Mouse (Mus musculus) cerebellum, adult 11 months (tissue): ENCODE data around the gene Oxt.

ENCODE experiments used
- DNase-seq: peaks from one replicate; pipeline ENCODE4 v3.0.0; 2022

Gene Oxt

GRCm38 (mm10) chr2:130575873-130576272, at the start of gene Oxt:
TSS of gene Oxt (plus strand) at chr2:130576173.
- no peak for DNase-seq

DNA sequence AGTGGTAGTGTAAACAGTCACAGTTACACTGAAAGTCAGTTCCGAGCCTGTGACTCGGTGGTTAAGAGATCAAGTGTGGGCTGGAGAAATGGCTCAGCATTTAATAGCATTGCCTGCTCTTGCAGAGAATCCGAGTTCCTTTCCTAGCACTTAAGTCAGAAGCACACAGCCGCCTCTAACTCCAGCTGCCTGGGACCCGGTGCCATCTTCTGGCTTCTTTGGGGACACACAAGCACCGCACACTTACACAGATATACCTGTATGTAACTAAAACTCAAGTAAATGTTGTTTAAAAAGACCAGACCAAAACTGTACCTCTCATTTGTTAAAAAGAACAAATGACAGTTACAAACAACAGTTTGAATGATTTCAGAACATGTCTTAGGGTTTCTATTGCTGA, 47.5 kb upstream of the Oxt start:
- DNase-seq, result no peak

- DNase-seq, result no peak
These were observed 46.7 kb upstream of the Oxt start for GRCm38 (mm10) chr2:130529290-130529689.

- no peak for DNase-seq
These were observed 46.0 kb upstream of the Oxt start for GRCm38 (mm10) chr2:130529925-130530324.

- no peak for DNase-seq
These were observed 43.8 kb upstream of the Oxt start for GRCm38 (mm10) chr2:130532201-130532600.

DNA sequence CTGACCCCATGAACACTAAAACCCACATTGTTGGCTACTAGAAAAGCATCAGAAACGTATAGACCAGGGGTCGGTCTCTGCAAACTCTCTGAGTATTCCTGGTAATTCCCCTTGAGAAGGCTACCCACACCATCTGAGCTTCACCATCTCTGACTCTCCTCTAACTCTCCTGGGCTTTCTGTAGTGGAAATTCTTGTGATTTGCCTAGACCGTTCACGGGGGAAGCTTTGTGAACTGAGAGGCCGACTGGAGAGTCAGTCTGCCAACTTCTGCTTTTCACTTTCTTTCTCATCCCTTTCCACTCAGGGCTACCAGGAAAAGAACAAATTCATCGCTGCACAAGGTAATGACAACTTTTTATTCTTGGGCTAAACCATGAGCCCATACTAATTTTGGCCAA, 41.0 kb upstream of the Oxt start:
- DNase-seq, result no peak

DNA sequence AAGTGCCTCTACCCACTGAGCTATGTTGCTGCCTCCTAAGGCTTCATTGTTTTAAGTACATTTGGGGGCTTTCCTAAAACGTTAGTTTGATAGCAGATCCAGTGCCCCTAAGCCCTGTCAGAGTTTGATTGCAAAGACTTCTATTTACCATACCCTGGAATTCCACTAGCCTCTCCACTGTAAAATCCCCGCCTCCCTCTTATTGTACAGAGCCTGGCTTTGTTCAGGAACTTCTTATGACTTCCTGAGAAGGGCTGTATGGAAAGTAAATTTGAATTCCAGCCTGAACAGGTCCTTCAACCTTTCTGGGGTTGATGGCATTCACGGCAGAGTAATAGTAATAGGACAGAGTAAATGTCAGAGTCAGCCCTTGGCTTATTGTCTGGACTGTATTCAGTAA, 39.1 kb upstream of the Oxt start:
- DNase-seq, result no peak

GRCm38 (mm10) chr2:130538876-130539546, 37.0 kb upstream of the Oxt start:
- DNase-seq, result no peak

DNA sequence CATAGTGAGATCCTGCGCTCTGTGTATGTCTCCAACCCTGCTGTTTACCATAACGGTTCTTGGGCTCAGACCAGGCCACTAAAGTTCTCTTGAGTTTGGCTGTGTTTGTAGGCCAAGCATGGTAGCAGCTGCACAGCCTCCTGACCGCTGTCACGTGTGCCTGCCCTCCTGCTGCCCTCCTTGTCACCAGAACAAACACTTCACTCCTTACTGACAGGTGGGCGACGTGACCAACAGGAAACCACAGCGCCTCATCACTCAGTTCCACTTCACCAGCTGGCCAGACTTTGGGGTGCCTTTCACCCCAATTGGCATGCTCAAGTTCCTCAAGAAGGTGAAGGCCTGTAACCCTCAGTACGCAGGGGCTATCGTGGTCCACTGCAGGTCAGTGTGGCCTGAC, 35.7 kb upstream of the Oxt start:
- DNase-seq, result no peak

GRCm38 (mm10) chr2:130546957-130547356, 29.0 kb upstream of the Oxt start:
- DNase-seq, result no peak

DNA sequence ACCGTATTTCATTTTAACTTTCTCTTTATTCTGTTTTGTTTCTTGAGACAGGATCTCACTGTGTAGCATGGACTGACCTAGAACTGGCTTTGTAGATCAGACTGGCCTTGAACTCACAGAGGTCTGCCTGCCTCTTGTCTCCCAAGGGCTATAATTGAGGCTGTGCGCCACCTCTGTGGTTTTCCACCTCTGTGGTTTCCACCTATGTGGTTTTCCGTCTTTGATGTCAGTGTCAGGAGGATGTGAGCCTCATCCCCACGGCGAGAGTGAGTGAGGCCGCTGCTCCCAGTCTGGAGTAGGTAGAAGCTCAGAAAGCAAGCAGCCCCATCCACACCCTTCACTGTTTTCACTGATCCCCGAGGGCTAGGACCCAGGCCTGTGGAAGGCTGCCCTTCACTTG, 21.1 kb upstream of the Oxt start:
- no peak for DNase-seq

DNA sequence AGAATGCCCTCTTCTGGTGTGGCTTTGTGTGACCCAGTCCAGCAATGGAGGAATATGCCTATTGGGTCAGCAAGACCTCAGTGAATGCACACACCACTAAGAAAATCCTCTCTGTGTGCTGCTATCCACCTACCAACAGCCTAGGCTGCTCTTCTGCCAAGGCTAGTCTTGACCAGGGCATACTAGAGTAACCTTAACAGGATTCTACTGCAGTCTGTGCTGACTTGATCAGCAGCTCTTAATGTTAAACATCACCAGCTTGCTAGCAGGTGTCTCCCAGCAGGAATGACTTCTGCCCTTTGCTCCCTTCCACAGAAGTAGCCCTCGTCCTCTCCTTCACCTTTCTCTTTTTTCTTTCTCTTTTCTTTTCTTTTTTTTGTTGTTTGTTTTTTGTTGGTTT, 19.7 kb upstream of the Oxt start:
- DNase-seq, result no peak

DNA sequence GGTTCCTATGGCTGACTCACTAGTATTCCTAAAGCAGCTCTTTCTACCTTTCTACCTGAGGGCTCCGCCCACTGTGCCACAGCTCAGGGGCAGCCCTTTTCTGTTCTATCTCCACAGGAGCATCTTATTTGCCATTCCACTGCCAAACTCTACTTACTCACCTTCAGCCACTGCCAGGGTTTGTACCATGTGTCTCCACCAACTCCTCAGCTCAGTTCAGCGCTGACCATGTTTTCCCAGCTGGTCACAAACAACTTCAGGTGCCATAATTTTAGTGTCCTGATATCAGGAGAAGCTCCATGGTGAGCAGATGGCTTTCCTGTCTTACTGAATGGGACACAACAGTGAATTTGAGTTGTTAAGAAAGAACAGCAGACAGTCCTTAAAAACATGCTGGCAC, 18.5 kb upstream of the Oxt start:
- DNase-seq, result no peak

GRCm38 (mm10) chr2:130558015-130558414, 18.0 kb upstream of the Oxt start:
- no peak for DNase-seq

GRCm38 (mm10) chr2:130563212-130564055, 12.5 kb upstream of the Oxt start, which contains the start of gene Mrps26:
TSS of gene Mrps26 (plus strand) at chr2:130563742.
- peak; percentile 91 for DNase-seq

DNA sequence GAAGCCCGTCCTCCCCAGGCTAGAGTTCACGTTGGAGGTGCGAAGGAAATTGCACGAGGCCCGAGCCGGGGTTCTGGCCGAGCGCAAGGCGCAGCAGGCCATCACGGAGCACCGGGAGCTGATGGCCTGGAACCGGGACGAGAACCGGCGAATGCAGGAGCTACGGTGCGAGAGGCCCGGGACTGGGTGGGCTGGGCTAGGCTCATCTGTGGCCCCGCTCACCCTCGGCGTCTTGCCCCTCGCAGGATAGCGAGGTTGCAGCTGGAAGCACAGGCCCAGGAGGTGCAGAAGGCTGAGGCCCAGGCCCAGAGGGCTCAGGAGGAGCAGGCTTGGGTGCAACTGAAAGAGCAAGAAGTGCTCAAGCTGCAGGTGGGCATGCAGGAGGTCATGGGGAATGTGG, 11.9 kb upstream of the Oxt start:
- no peak for DNase-seq

DNA sequence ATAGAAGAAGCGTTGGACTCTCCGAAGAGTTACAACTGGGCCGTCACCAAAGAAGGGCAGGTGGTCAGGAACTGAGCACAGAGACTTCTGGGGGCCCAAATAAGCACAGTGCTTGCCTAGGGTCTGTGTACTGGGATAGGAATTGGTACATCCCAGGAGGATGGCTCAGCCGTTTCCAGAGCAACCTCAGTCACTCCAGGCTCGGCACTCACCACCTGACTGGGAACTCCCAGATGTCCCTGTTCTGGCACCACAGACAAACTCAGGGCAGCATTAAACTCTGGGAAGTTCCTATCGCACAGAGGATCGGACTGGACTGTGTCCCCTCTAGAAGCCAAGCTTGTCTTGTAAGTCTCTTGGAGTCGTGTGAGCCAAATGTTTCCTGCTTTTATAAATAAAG, 11.0 kb upstream of the Oxt start:
- no peak for DNase-seq

- no peak for DNase-seq
These were observed 7.1 kb upstream of the Oxt start for GRCm38 (mm10) chr2:130568921-130569320.

GRCm38 (mm10) chr2:130569926-130570325, 6.0 kb upstream of the Oxt start:
- no peak for DNase-seq

GRCm38 (mm10) chr2:130574960-130575359, 1.0 kb upstream of the Oxt start:
- no peak for DNase-seq

DNA sequence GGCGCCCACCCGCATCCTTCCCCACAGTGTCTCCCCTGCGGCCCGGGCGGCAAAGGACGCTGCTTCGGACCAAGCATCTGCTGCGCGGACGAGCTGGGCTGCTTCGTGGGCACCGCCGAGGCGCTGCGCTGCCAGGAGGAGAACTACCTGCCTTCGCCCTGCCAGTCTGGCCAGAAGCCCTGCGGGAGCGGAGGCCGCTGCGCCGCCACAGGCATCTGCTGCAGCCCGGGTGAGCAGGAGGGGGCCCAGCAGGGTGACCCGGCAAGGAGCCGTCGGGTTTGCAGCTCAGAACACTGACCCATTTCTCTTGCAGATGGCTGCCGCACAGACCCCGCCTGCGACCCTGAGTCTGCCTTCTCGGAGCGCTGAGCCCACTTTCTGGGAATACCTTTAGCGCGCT, 591 bp downstream of the Oxt start:
- peak; percentile 45 for DNase-seq

DNA sequence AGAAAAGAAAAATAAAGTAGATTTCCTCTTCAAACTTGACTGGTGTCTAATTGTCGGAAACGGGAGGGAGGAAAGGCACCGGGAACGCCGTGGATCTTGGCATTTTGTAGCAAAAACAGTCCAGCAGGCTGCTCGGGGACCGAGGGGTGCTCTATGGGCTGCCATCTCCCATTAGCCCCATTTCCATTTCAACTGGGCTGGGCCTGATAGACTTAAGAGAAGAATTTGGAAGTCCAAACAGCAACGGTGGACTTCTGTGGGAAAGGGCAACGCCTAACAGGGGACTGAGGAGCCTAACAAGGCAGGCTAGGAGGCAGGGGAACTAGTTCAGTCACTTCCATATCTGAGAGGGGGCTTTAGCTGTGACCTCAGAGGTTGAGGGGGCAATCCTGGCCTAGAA, 1.0 kb downstream of the Oxt start:
- no peak for DNase-seq

- no peak for DNase-seq
These were observed 1.7 kb downstream of the Oxt start for GRCm38 (mm10) chr2:130577632-130578031.

GRCm38 (mm10) chr2:130578148-130578547, 2.2 kb downstream of the Oxt start:
- peak; percentile 56 for DNase-seq

DNA sequence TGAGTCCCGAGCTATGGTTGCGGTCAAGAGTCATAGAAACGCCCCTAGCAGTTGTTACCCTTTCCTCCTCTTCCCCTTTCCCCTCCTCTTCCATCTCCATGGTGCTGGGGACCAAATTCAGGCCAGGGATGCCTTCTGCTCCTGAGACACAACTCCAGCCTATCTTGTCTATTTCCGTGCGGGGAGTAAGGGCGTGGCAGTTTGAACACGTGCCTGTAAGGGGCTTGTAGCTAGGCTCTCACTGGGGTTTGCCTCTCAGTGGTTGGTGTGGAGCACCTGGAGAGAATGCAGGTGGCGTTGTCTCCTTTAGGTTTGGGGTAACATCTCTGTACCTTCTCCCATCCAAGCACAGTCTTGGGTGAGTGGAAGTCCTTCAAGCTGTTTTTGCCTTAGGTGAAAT, 3.8 kb downstream of the Oxt start:
- DNase-seq, result no peak
